Mouse (Mus musculus) bone marrow macrophage, adult 2 months (primary cell): ENCODE data around the gene Spice1.

ENCODE experiments used
- CTCF ChIP-seq: IDR thresholded peaks from 2 replicates; pipeline ENCODE4 v1.5.1; 2012; ENCODE audit warnings: low read depth, mild to moderate bottlenecking, low read length, moderate library complexity
- POLR2A ChIP-seq: IDR thresholded peaks from 2 replicates; pipeline ENCODE4 v1.6.1; 2012; ENCODE audit warnings: mild to moderate bottlenecking, low read depth, low read length, borderline replicate concordance

GRCm38 (mm10) chr16:44407211-44407610 is 60.3 kb downstream of the Spice1 start:
- TF ChIP-seq POLR2A (no peak), CTCF (no peak)
